Mouse (Mus musculus): ENCODE data around the gene Zfp12. TPM values are rescaled to one million over a fixed set of nuclear protein-coding genes. Genes with fewer than 3 reads are reported as not detected.

The Zfp12 gene
- polyA plus RNA-seq, 2 experiments = 1.8 to 2.3 TPM

GRCm38 (mm10) chr5:143261636-143262035, 26.7 kb downstream of the Zfp12 start:
- Histone ChIP-seq H3K4me2 (ENCODE audit: low read depth) (no peak overlapping the region), H3K4me3 (ENCODE audit: insufficient read depth in 1 of 2, low read depth in 2 of 2, low read length in 2 of 2) (no peak overlapping the region), H3K27me3 (ENCODE audit: control insufficient read depth, insufficient read depth, low read length) (peaks cover 3% of the 10 kb centered on the region), H3K4me1 (replicated peaks; ENCODE audit: control insufficient read depth in 2 of 2, insufficient read depth in 2 of 2, low read length in 1 of 2) (no peaks in the 10 kb centered on the region), H3K9me3 (ENCODE audit: control insufficient read depth, low read length) (no peaks in the 10 kb centered on the region), H3K27ac (no peak overlapping the region), H3K9ac (replicated peaks) (no peak overlapping the region), H3K36me3 (replicated peaks; ENCODE audit: control insufficient read depth, insufficient read depth, low read depth) (no peaks in the 10 kb centered on the region)
- ATAC-seq (ENCODE audit: insufficient read depth) = no peak
- 68% methylated on average over 8 of the region's 8 CpGs for WGBS (ENCODE audit: insufficient replicate concordance)
- no peak for DNase-seq (ENCODE audit: low read depth in 3 of 3, low spot score in 3 of 3)
- no peak for TF ChIP-seq CTCF (IDR thresholded peaks at IDR 0.05; ENCODE audit: low read depth)
- no peak for TF ChIP-seq EP300 (IDR thresholded peaks at IDR 0.05; ENCODE audit: low read depth)

- Histone ChIP-seq H3K27me3 (ENCODE audit: control insufficient read depth, insufficient read depth, low read length) (no peaks in the 10 kb centered on the region), H3K4me2 (ENCODE audit: low read depth) (no peak overlapping the region), H3K4me3 (ENCODE audit: insufficient read depth in 1 of 2, low read depth in 2 of 2, low read length in 2 of 2) (no peak overlapping the region), H3K9me3 (ENCODE audit: control insufficient read depth, low read length) (no peaks in the 10 kb centered on the region), H3K27ac (no peak overlapping the region), H3K36me3 (replicated peaks; ENCODE audit: control insufficient read depth, insufficient read depth, low read depth) (no peaks in the 10 kb centered on the region), H3K9ac (replicated peaks) (no peak overlapping the region), H3K4me1 (replicated peaks; ENCODE audit: control insufficient read depth in 2 of 2, insufficient read depth in 2 of 2, low read length in 1 of 2) (no peaks in the 10 kb centered on the region)
- DNase-seq (ENCODE audit: low read depth in 3 of 3, low spot score in 3 of 3) (no peak), ATAC-seq (ENCODE audit: insufficient read depth) (no peak)
- 76% methylated on average over 10 of the region's 10 CpGs for WGBS (ENCODE audit: insufficient replicate concordance)
- no peak for TF ChIP-seq CTCF (IDR thresholded peaks at IDR 0.05; ENCODE audit: low read depth)
- TF ChIP-seq EP300 (IDR thresholded peaks at IDR 0.05; ENCODE audit: low read depth) = no peak
Observed at GRCm38 (mm10) chr5:143264689-143265088, 29.7 kb downstream of the Zfp12 start.

- Histone ChIP-seq H3K27ac (no peak overlapping the region), H3K9me3 (ENCODE audit: control insufficient read depth, low read length) (no peaks in the 10 kb centered on the region), H3K36me3 (replicated peaks; ENCODE audit: control insufficient read depth, insufficient read depth, low read depth) (no peaks in the 10 kb centered on the region), H3K9ac (replicated peaks) (no peak overlapping the region), H3K4me1 (replicated peaks; ENCODE audit: control insufficient read depth in 2 of 2, insufficient read depth in 2 of 2, low read length in 1 of 2) (0 out of 4 replicates have a peak, but pooled peaks cover 0 to 2% of the 10 kb centered on the region in 2 experiments), H3K27me3 (ENCODE audit: control insufficient read depth, insufficient read depth, low read length) (no peaks in the 10 kb centered on the region; the same call in 1 of the 2 replicates), H3K4me2 (ENCODE audit: low read depth) (no peak overlapping the region), H3K4me3 (ENCODE audit: insufficient read depth in 1 of 2, low read depth in 2 of 2, low read length in 2 of 2) (no peak overlapping the region)
- 36% methylated on average over 1 of the region's 1 CpGs for WGBS (ENCODE audit: insufficient replicate concordance)
- DNase-seq (ENCODE audit: low read depth in 3 of 3, low spot score in 3 of 3) (no peak), ATAC-seq (ENCODE audit: insufficient read depth) (no peak)
- no peak for TF ChIP-seq CTCF (IDR thresholded peaks at IDR 0.05; ENCODE audit: low read depth)
- TF ChIP-seq EP300 (IDR thresholded peaks at IDR 0.05; ENCODE audit: low read depth) = no peak
Observed at GRCm38 (mm10) chr5:143265409-143265808, 30.4 kb downstream of the Zfp12 start.

GRCm38 (mm10) chr5:143266794-143267193, 31.8 kb downstream of the Zfp12 start:
- H3K4me3 ChIP-seq (ENCODE audit: insufficient read depth in 1 of 2, low read depth in 2 of 2, low read length in 2 of 2) = no peak overlapping the region
- H3K36me3 ChIP-seq (replicated peaks; ENCODE audit: control insufficient read depth, insufficient read depth, low read depth) = no peaks in the 10 kb centered on the region
- H3K27me3 ChIP-seq (ENCODE audit: control insufficient read depth, insufficient read depth, low read length) = no peaks in the 10 kb centered on the region; the same call in 1 of the 2 replicates
- TF ChIP-seq CTCF (IDR thresholded peaks at IDR 0.05; ENCODE audit: low read depth) (no peak), EP300 (IDR thresholded peaks at IDR 0.05; ENCODE audit: low read depth) (no peak)
- ATAC-seq (ENCODE audit: insufficient read depth) (no peak), DNase-seq (ENCODE audit: low read depth in 3 of 3, low spot score in 3 of 3) (no peak)
- no peak overlapping the region for H3K9ac ChIP-seq (replicated peaks)
- WGBS (ENCODE audit: insufficient replicate concordance) = 67% methylated on average over 6 of the region's 6 CpGs
- H3K4me1 ChIP-seq (replicated peaks; ENCODE audit: control insufficient read depth in 2 of 2, insufficient read depth in 2 of 2, low read length in 1 of 2) = 0 out of 4 replicates have a peak, but pooled peaks cover 0 to 3% of the 10 kb centered on the region in 2 experiments
- H3K27ac ChIP-seq = no peak overlapping the region
- H3K9me3 ChIP-seq (ENCODE audit: control insufficient read depth, low read length) = no peaks in the 10 kb centered on the region
- no peak overlapping the region for H3K4me2 ChIP-seq (ENCODE audit: low read depth)

GRCm38 (mm10) chr5:143268985-143269362, 34.0 kb downstream of the Zfp12 start:
- no peak for ATAC-seq (ENCODE audit: insufficient read depth)
- Histone ChIP-seq H3K4me3 (ENCODE audit: insufficient read depth in 1 of 2, low read depth in 2 of 2, low read length in 2 of 2) (peak overlapping the region; percentile 57 to 67; a peak in 3 of 4 replicates), H3K27me3 (ENCODE audit: control insufficient read depth, insufficient read depth, low read length) (no peaks in the 10 kb centered on the region; the same call in 1 of the 2 replicates), H3K27ac (no peak overlapping the region), H3K4me2 (ENCODE audit: low read depth) (peak overlapping the region; percentile 59), H3K9me3 (ENCODE audit: control insufficient read depth, low read length) (no peaks in the 10 kb centered on the region), H3K36me3 (replicated peaks; ENCODE audit: control insufficient read depth, insufficient read depth, low read depth) (no peaks in the 10 kb centered on the region), H3K4me1 (replicated peaks; ENCODE audit: control insufficient read depth in 2 of 2, insufficient read depth in 2 of 2, low read length in 1 of 2) (0 out of 4 replicates have a peak, but pooled peaks cover 0 to 3% of the 10 kb centered on the region in 2 experiments), H3K9ac (replicated peaks) (no peak overlapping the region)
- no peak for DNase-seq (ENCODE audit: low read depth in 3 of 3, low spot score in 3 of 3)
- WGBS (ENCODE audit: insufficient replicate concordance) = 31% methylated on average over 8 of the region's 8 CpGs
- no peak for TF ChIP-seq EP300 (IDR thresholded peaks at IDR 0.05; ENCODE audit: low read depth)
- TF ChIP-seq CTCF (IDR thresholded peaks at IDR 0.05; ENCODE audit: low read depth) = no peak
